31 mouse cellular contexts compared by ENCODE assay signal in genomic region chr15:98172113-98172512, GRCm38 (mm10). TPM values are rescaled to one million over a fixed set of nuclear protein-coding genes. Genes with fewer than 3 reads are reported as not detected.
A peak's percentile ranks its signal among the peaks of the same experiment; 100 is the strongest.
DNase-seq lines count a peak whose midpoint lies in the region; ATAC-seq and TF ChIP-seq lines count a peak whose summit lies in the region.
"Had no signal": no experiment of that assay in that cellular context is flagged by ENCODE, and none has a peak within 500 bp of the region (broad histone marks: within the 10 kb centered on the region; RNA-seq: fewer than 3 reads in every experiment).

No protein-coding gene starts in this region.

- H3K4me1 ChIP-seq in midbrain, postnatal 0 days (ENCODE audit: insufficient read depth, low read length) = 0 out of 2 replicates have a peak, but pooled peaks cover 7% of the 10 kb centered on the region
- H3K4me1 ChIP-seq in midbrain, embryonic 10.5 days = peaks cover 40% of the 10 kb centered on the region
- peaks cover 9% of the 10 kb centered on the region for H3K4me1 ChIP-seq in hindbrain, embryonic 16.5 days (ENCODE audit: control insufficient read depth, insufficient read depth, low read depth, low read length)
- no peaks in the 10 kb centered on the region for H3K4me1 ChIP-seq in intestine, postnatal 0 days (replicated peaks; ENCODE audit: control insufficient read depth, insufficient read depth, low read length)

- 74% methylated on average over 5 of the region's 5 CpGs for WGBS in midbrain, postnatal 0 days
- 79% methylated on average over 5 of the region's 5 CpGs for WGBS in midbrain, embryonic 10.5 days
- 75% methylated on average over 5 of the region's 5 CpGs for WGBS in hindbrain, embryonic 16.5 days
- WGBS in intestine, postnatal 0 days = 47% methylated on average over 5 of the region's 5 CpGs

- TF ChIP-seq CTCF in midbrain, postnatal 0 days (IDR thresholded peaks at IDR 0.05) = no peak
- TF ChIP-seq CTCF in intestine, postnatal 0 days (IDR thresholded peaks at IDR 0.05; ENCODE audit: low read depth) = no peak

- H3K9me3 ChIP-seq in midbrain, postnatal 0 days (ENCODE audit: low read length) = no peaks in the 10 kb centered on the region
- H3K9me3 ChIP-seq in midbrain, embryonic 10.5 days (replicated peaks) = no peaks in the 10 kb centered on the region
- no peaks in the 10 kb centered on the region for H3K9me3 ChIP-seq in hindbrain, embryonic 16.5 days (ENCODE audit: control insufficient read depth, low read length)
- no peaks in the 10 kb centered on the region for H3K9me3 ChIP-seq in intestine, postnatal 0 days (ENCODE audit: control insufficient read depth)
- H3K9me3 ChIP-seq: embryonic facial prominence, embryonic 15.5 days; forebrain, embryonic 10.5 days; G1E; heart, embryonic 15.5 days had no signal

- H3K27ac ChIP-seq in midbrain, postnatal 0 days (ENCODE audit: low read depth, low read length) = no peak overlapping the region
- H3K27ac ChIP-seq in midbrain, embryonic 10.5 days (replicated peaks) = no peak overlapping the region
- H3K27ac ChIP-seq in hindbrain, embryonic 16.5 days (ENCODE audit: low read depth, low read length) = no peak overlapping the region
- no peak overlapping the region for H3K27ac ChIP-seq in intestine, postnatal 0 days (ENCODE audit: low read depth, low read length)
- H3K27ac ChIP-seq: embryonic facial prominence, embryonic 15.5 days; forebrain, embryonic 10.5 days; heart, embryonic 15.5 days had no signal

- peak overlapping the region; percentile 22; the same call in 1 of the 2 replicates for H3K4me2 ChIP-seq in midbrain, postnatal 0 days (ENCODE audit: low read depth, low read length, poor library complexity, severe bottlenecking)
- peak overlapping the region; percentile 72; the same call in 1 of the 2 replicates for H3K4me2 ChIP-seq in hindbrain, embryonic 16.5 days (ENCODE audit: low read length)
- H3K4me2 ChIP-seq in intestine, postnatal 0 days (replicated peaks; ENCODE audit: low read depth) = no peak overlapping the region
- H3K4me2 ChIP-seq: embryonic facial prominence, embryonic 15.5 days; heart, embryonic 11.5 days; heart, embryonic 15.5 days had no signal

- H3K9ac ChIP-seq in midbrain, postnatal 0 days (replicated peaks; ENCODE audit: low read length, poor library complexity, severe bottlenecking) = no peak overlapping the region
- H3K9ac ChIP-seq in hindbrain, embryonic 16.5 days (ENCODE audit: low read depth, low read length) = no peak overlapping the region
- no peak overlapping the region for H3K9ac ChIP-seq in intestine, postnatal 0 days (ENCODE audit: low read depth, low read length)
- H3K9ac ChIP-seq: embryonic facial prominence, embryonic 15.5 days; heart, embryonic 15.5 days had no signal

- no peaks in the 10 kb centered on the region for H3K36me3 ChIP-seq in midbrain, postnatal 0 days (ENCODE audit: insufficient read depth, low read length)
- H3K36me3 ChIP-seq in midbrain, embryonic 10.5 days = no peaks in the 10 kb centered on the region
- no peaks in the 10 kb centered on the region for H3K36me3 ChIP-seq in hindbrain, embryonic 16.5 days (ENCODE audit: control insufficient read depth, insufficient read depth, low read length)
- no peaks in the 10 kb centered on the region for H3K36me3 ChIP-seq in intestine, postnatal 0 days (ENCODE audit: control insufficient read depth, insufficient read depth)
- H3K36me3 ChIP-seq: embryonic facial prominence, embryonic 15.5 days; forebrain, embryonic 10.5 days; G1E; heart, embryonic 15.5 days had no signal

- ATAC-seq in midbrain, postnatal 0 days (ENCODE audit: low FRiP score) = no peak
- ATAC-seq in hindbrain, embryonic 16.5 days = no peak
- peak; percentile 66 for ATAC-seq in intestine, postnatal 0 days
- ATAC-seq: CD4-positive, CD25-positive, alpha-beta regulatory T cell, adult 4 months; forebrain, embryonic 14.5 days had no signal

- DNase-seq in heart, adult 11 months = peak; percentile 63
- DNase-seq in heart, adult 8-10 months (ENCODE audit: low spot score) = no peak
- no peak for DNase-seq in midbrain, postnatal 0 days (ENCODE audit: low spot score)
- no peak for DNase-seq in midbrain, embryonic 10.5 days (ENCODE audit: low spot score)
- no peak for DNase-seq in kidney, adult 11 months
- no peak for DNase-seq in urinary bladder, adult 18-20 months (ENCODE audit: low spot score in 2 of 2)
- DNase-seq: adrenal gland, adult 8-10 months; B cell, adult 2 months; cerebellum, adult 11 months; cerebellum, adult 8-10 months; cerebellum, postnatal 14 days; embryo, embryonic 11 days; gastrocnemius, postnatal 36 days; heart, adult 18-20 months; heart, postnatal 14 days had no signal

- no peak overlapping the region for H3K4me3 ChIP-seq in midbrain, postnatal 0 days (ENCODE audit: low read depth, low read length)
- H3K4me3 ChIP-seq in midbrain, embryonic 10.5 days = no peak overlapping the region
- H3K4me3 ChIP-seq in hindbrain, embryonic 16.5 days (ENCODE audit: low read length) = no peak overlapping the region
- no peak overlapping the region for H3K4me3 ChIP-seq in intestine, postnatal 0 days (ENCODE audit: low read depth, low read length)
- H3K4me3 ChIP-seq: embryonic facial prominence, embryonic 15.5 days; erythroblast, embryonic 14.5 days; forebrain, embryonic 10.5 days; heart, embryonic 15.5 days had no signal

- no peaks in the 10 kb centered on the region for H3K27me3 ChIP-seq in midbrain, postnatal 0 days (ENCODE audit: insufficient read depth, low read length)
- H3K27me3 ChIP-seq in midbrain, embryonic 10.5 days (ENCODE audit: low read depth, poor library complexity, severe bottlenecking) = peaks cover 74% of the 10 kb centered on the region
- 0 out of 2 replicates have a peak, but pooled peaks cover 2% of the 10 kb centered on the region for H3K27me3 ChIP-seq in hindbrain, embryonic 16.5 days (replicated peaks; ENCODE audit: control insufficient read depth, insufficient read depth, low read length)
- peaks cover 32% of the 10 kb centered on the region for H3K27me3 ChIP-seq in intestine, postnatal 0 days (replicated peaks; ENCODE audit: control insufficient read depth, insufficient read depth, low read length)

RNA-seq across cellular contexts. Expression of gene Ccdc184, which starts 5.2 kb away (rescaled TPM):
- under 1 TPM; 0.41 to 0.84 (median 0.66) TPM for total RNA-seq in heart, adult 8-10 months (2022)
- 127 and 129 TPM in 2 replicates for total RNA-seq in midbrain, postnatal 0 days (2014; rRNA removed)
- 132 and 145 TPM in 2 replicates for polyA plus RNA-seq in midbrain, postnatal 0 days (2015; fragmentation: Nextera tagmentation; extraction: Ambion mirVana)
- 7.3 and 11.2 TPM in 2 replicates for polyA plus RNA-seq in midbrain, embryonic 10.5 days (2016; fragmentation: Nextera tagmentation; extraction: Ambion mirVana)
- polyA plus RNA-seq in hindbrain, embryonic 16.5 days (2015; fragmentation: Nextera tagmentation; extraction: Ambion mirVana) = 130 and 139 TPM in 2 replicates
- 0.87 and 1.2 TPM in 2 replicates for polyA plus RNA-seq in intestine, postnatal 0 days (2015; fragmentation: Nextera tagmentation; extraction: Ambion mirVana)
- total RNA-seq: common myeloid progenitor, adult 5-6 weeks; G1E; gastrocnemius, adult 8-10 months; gastrocnemius, postnatal 36 days had no signal
- polyA plus RNA-seq: erythroblast, embryonic 14.5 days; G1E had no signal

RNA-seq across cellular contexts. Expression of gene Asb8, which starts 6.7 kb away (rescaled TPM):
- total RNA-seq in heart, adult 8-10 months (2022) = 100 to 1,000 TPM; 116 to 127 (median 119) TPM
- 60.5 and 72.7 TPM in 2 replicates for total RNA-seq in midbrain, postnatal 0 days (2014; rRNA removed)
- 59.2 and 64.9 TPM in 2 replicates for polyA plus RNA-seq in midbrain, postnatal 0 days (2015; fragmentation: Nextera tagmentation; extraction: Ambion mirVana)
- 41.7 and 47.2 TPM in 2 replicates for polyA plus RNA-seq in midbrain, embryonic 10.5 days (2016; fragmentation: Nextera tagmentation; extraction: Ambion mirVana)
- polyA plus RNA-seq in hindbrain, embryonic 16.5 days (2015; fragmentation: Nextera tagmentation; extraction: Ambion mirVana) = 61.0 and 64.4 TPM in 2 replicates
- polyA plus RNA-seq in intestine, postnatal 0 days (2015; fragmentation: Nextera tagmentation; extraction: Ambion mirVana) = 41.9 and 46.6 TPM in 2 replicates

RNA-seq across cellular contexts. Expression of gene Olfr288, which starts 23.2 kb away (rescaled TPM):
- total RNA-seq in heart, adult 8-10 months (2022) = not detected
- total RNA-seq in midbrain, postnatal 0 days (2014; rRNA removed) = not detected in 2 replicates
- not detected in 2 replicates for polyA plus RNA-seq in midbrain, postnatal 0 days (2015; fragmentation: Nextera tagmentation; extraction: Ambion mirVana)
- polyA plus RNA-seq in midbrain, embryonic 10.5 days (2016; fragmentation: Nextera tagmentation; extraction: Ambion mirVana) = not detected in 2 replicates
- not detected in 2 replicates for polyA plus RNA-seq in hindbrain, embryonic 16.5 days (2015; fragmentation: Nextera tagmentation; extraction: Ambion mirVana)
- not detected in 2 replicates for polyA plus RNA-seq in intestine, postnatal 0 days (2015; fragmentation: Nextera tagmentation; extraction: Ambion mirVana)
- total RNA-seq: adrenal gland, adult 8-10 months; adrenal gland, postnatal 4 days; common myeloid progenitor, adult 5-6 weeks; G1E; gastrocnemius, adult 8-10 months; gastrocnemius, postnatal 36 days; heart, adult 18-20 months; heart, postnatal 14 days; hematopoietic stem cell, adult 5-6 weeks had no signal
- polyA plus RNA-seq: brain, embryonic 14.5 days; CD4-positive, CD25-positive, alpha-beta regulatory T cell, adult 4 months; embryonic facial prominence, embryonic 11.5 days; embryonic facial prominence, embryonic 15.5 days; erythroblast, embryonic 14.5 days; forebrain, embryonic 10.5 days; forebrain, embryonic 14.5 days; G1E; heart, embryonic 11.5 days; heart, embryonic 15.5 days had no signal

RNA-seq across cellular contexts. Expression of gene Gm44579, which starts 48.7 kb away (rescaled TPM):
- total RNA-seq in heart, adult 8-10 months (2022) = not detected
- total RNA-seq in midbrain, postnatal 0 days (2014; rRNA removed) = not detected in 2 replicates
- 0.09 and 0.11 TPM in 2 replicates for polyA plus RNA-seq in midbrain, postnatal 0 days (2015; fragmentation: Nextera tagmentation; extraction: Ambion mirVana)
- not detected in 2 replicates for polyA plus RNA-seq in midbrain, embryonic 10.5 days (2016; fragmentation: Nextera tagmentation; extraction: Ambion mirVana)
- polyA plus RNA-seq in hindbrain, embryonic 16.5 days (2015; fragmentation: Nextera tagmentation; extraction: Ambion mirVana) = not detected in 2 replicates
- not detected in 2 replicates for polyA plus RNA-seq in intestine, postnatal 0 days (2015; fragmentation: Nextera tagmentation; extraction: Ambion mirVana)
- total RNA-seq: adrenal gland, adult 8-10 months; adrenal gland, postnatal 4 days; common myeloid progenitor, adult 5-6 weeks; gastrocnemius, adult 8-10 months; gastrocnemius, postnatal 36 days; heart, adult 18-20 months; heart, postnatal 14 days; hematopoietic stem cell, adult 5-6 weeks had no signal
- polyA plus RNA-seq: brain, embryonic 14.5 days; CD4-positive, CD25-positive, alpha-beta regulatory T cell, adult 4 months; embryonic facial prominence, embryonic 11.5 days; embryonic facial prominence, embryonic 15.5 days; erythroblast, embryonic 14.5 days; forebrain, embryonic 10.5 days; forebrain, embryonic 14.5 days; G1E; heart, embryonic 11.5 days; heart, embryonic 15.5 days had no signal

RNA-seq across cellular contexts. Expression of gene Olfr287, which starts 48.7 kb away (rescaled TPM):
- not detected for total RNA-seq in heart, adult 8-10 months (2022)
- total RNA-seq in midbrain, postnatal 0 days (2014; rRNA removed) = 0.44 and 1.2 TPM in 2 replicates
- polyA plus RNA-seq in midbrain, postnatal 0 days (2015; fragmentation: Nextera tagmentation; extraction: Ambion mirVana) = 1.2 and 1.5 TPM in 2 replicates
- polyA plus RNA-seq in midbrain, embryonic 10.5 days (2016; fragmentation: Nextera tagmentation; extraction: Ambion mirVana) = not detected in 2 replicates
- polyA plus RNA-seq in hindbrain, embryonic 16.5 days (2015; fragmentation: Nextera tagmentation; extraction: Ambion mirVana) = 0.42 and 1.0 TPM in 2 replicates
- not detected in 2 replicates for polyA plus RNA-seq in intestine, postnatal 0 days (2015; fragmentation: Nextera tagmentation; extraction: Ambion mirVana)
- total RNA-seq: adrenal gland, postnatal 4 days; common myeloid progenitor, adult 5-6 weeks; G1E; gastrocnemius, adult 8-10 months; gastrocnemius, postnatal 36 days; heart, adult 18-20 months; heart, postnatal 14 days; hematopoietic stem cell, adult 5-6 weeks had no signal
- polyA plus RNA-seq: brain, embryonic 14.5 days; CD4-positive, CD25-positive, alpha-beta regulatory T cell, adult 4 months; embryonic facial prominence, embryonic 11.5 days; embryonic facial prominence, embryonic 15.5 days; erythroblast, embryonic 14.5 days; forebrain, embryonic 10.5 days; forebrain, embryonic 14.5 days; G1E; heart, embryonic 11.5 days; heart, embryonic 15.5 days had no signal

Comparison
In these comparisons a context has a peak if more than half of its experiments do, and no peak if none do; other contexts are left out.
1. RNA of gene Ccdc184, which starts 5.2 kb away (polyA plus RNA-seq): 130 to 139 TPM in hindbrain, embryonic 16.5 days and 132 to 145 TPM in midbrain, postnatal 0 days; 7.3 to 11.2 TPM in midbrain, embryonic 10.5 days and 0.87 to 1.2 TPM in intestine, postnatal 0 days; every median in the first group is over 10 times any median in the second.